ENCODE assay signal across 18 mouse cellular contexts in the genomic region with DNA sequence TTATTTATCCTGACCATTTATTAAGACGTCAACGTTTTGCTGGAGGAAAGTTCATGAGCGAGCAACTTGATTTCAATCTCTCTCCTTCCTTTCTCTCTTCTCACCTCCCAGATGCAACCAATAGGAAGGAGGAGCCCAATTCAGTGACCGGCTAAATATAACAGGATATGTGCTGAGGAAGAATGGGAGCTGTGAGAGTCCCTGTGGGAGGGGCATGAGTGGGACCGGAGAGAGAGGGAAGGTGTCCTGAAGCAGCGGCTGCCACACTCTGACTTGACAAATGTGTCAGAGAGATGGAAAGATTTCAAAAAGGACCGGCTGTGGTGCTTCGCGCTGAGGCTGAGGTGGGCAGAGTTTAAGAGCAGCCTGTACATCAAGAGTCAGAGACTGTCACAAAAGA. TPM values are rescaled to one million over a fixed set of nuclear protein-coding genes. Genes with fewer than 3 reads are reported as not detected.
A peak's percentile ranks its signal among the peaks of the same experiment; 100 is the strongest.
DNase-seq lines count a peak whose midpoint lies in the region; ATAC-seq and TF ChIP-seq lines count a peak whose summit lies in the region.
"Had no signal": no experiment of that assay in that cellular context is flagged by ENCODE, and none has a peak within 500 bp of the region (broad histone marks: within the 10 kb centered on the region; RNA-seq: fewer than 3 reads in every experiment).

No protein-coding gene starts in this region.

- no peak for TF ChIP-seq EP300 in heart, adult 2 months (IDR thresholded peaks at IDR 0.05; ENCODE audit: insufficient read depth, low read depth, low read length)

- WGBS in heart, embryonic 15.5 days: 49% methylated on average over 9 of the region's 9 CpGs
- 36% methylated on average over 9 of the region's 9 CpGs for WGBS in heart, adult 2 months
- WGBS in bone marrow, adult 2 months: 23% methylated on average over 9 of the region's 9 CpGs
- 53% methylated on average over 9 of the region's 9 CpGs for WGBS in small intestine, adult 2 months

- 0 out of 2 replicates have a peak, but pooled peaks cover 3% of the 10 kb centered on the region for H3K4me1 ChIP-seq in heart, embryonic 15.5 days (replicated peaks)
- no peaks in the 10 kb centered on the region for H3K4me1 ChIP-seq in heart, adult 2 months (ENCODE audit: control insufficient read depth, insufficient read depth, low read length)
- peaks cover 18% of the 10 kb centered on the region for H3K4me1 ChIP-seq in bone marrow, adult 2 months (ENCODE audit: control insufficient read depth, insufficient read depth, low read length)
- peaks cover 3% of the 10 kb centered on the region; the same call in 1 of the 2 replicates for H3K4me1 ChIP-seq in small intestine, adult 2 months (ENCODE audit: control insufficient read depth, insufficient read depth, insufficient read length, low read length)
- H3K4me1 ChIP-seq: embryonic facial prominence, embryonic 12.5 days; stomach, embryonic 15.5 days had no signal

- H3K9ac ChIP-seq in heart, embryonic 15.5 days: no peak overlapping the region
- H3K9ac ChIP-seq in heart, adult 2 months (ENCODE audit: low read depth, low read length): no peak overlapping the region
- H3K9ac ChIP-seq: embryonic facial prominence, embryonic 12.5 days; hindbrain, embryonic 14.5 days; liver, embryonic 12.5 days; stomach, embryonic 15.5 days had no signal

- H3K27me3 ChIP-seq in heart, embryonic 15.5 days: peaks cover 13% of the 10 kb centered on the region
- H3K27me3 ChIP-seq in heart, adult 2 months (ENCODE audit: control insufficient read depth, insufficient read depth, low read length): no peaks in the 10 kb centered on the region
- H3K27me3 ChIP-seq in small intestine, adult 2 months (ENCODE audit: control insufficient read depth, insufficient read depth, low read length): no peaks in the 10 kb centered on the region
- H3K27me3 ChIP-seq: embryonic facial prominence, embryonic 12.5 days; stomach, embryonic 15.5 days had no signal

- intact Hi-C loops in heart, adult 2 months (cut with DNase I): no loop called here

- no peak for TF ChIP-seq CTCF in heart, adult 2 months (IDR thresholded peaks at IDR 0.05)
- no peak for TF ChIP-seq CTCF in bone marrow, adult 2 months (IDR thresholded peaks at IDR 0.05; ENCODE audit: control insufficient read depth, insufficient read depth, low read length)
- no peak for TF ChIP-seq CTCF in small intestine, adult 2 months (IDR thresholded peaks at IDR 0.05; ENCODE audit: extremely low read depth, insufficient read length, insufficient replicate concordance, low read depth, low read length)

- H3K27ac ChIP-seq in heart, embryonic 15.5 days: no peak overlapping the region
- no peak overlapping the region for H3K27ac ChIP-seq in heart, adult 2 months
- peak overlapping the region; percentile 36 for H3K27ac ChIP-seq in bone marrow, adult 2 months (ENCODE audit: control insufficient read depth, insufficient read depth, low read depth, low read length, poor library complexity)
- H3K27ac ChIP-seq in small intestine, adult 2 months (ENCODE audit: insufficient read depth, low read depth, low read length): peak overlapping the region; percentile 14; the same call in 1 of the 2 replicates
- H3K27ac ChIP-seq: embryonic facial prominence, embryonic 12.5 days; hindbrain, embryonic 14.5 days; liver, embryonic 12.5 days; stomach, embryonic 15.5 days had no signal

- DNase-seq in heart, adult 2 months: no peak
- peak; percentile 75 for DNase-seq in right cerebral cortex, adult 18-20 months
- no peak for DNase-seq in right cerebral cortex, postnatal 4 days
- DNase-seq in cerebellum, postnatal 36 days: no peak
- DNase-seq: adrenal gland, postnatal 14 days; cerebellum, adult 11 months; heart, postnatal 10 days; kidney, postnatal 36 days; midbrain, embryonic 14.5 days had no signal

- no peak for TF ChIP-seq POLR2A in heart, adult 2 months (IDR thresholded peaks at IDR 0.05; ENCODE audit: insufficient read depth, low read depth, low read length)
- TF ChIP-seq POLR2A in bone marrow, adult 2 months (IDR thresholded peaks at IDR 0.05; ENCODE audit: borderline replicate concordance, control insufficient read depth, low read depth, low read length): no peak
- TF ChIP-seq POLR2A in small intestine, adult 2 months (IDR thresholded peaks at IDR 0.05; ENCODE audit: low read depth, low read length): no peak

- H3K9me3 ChIP-seq in heart, embryonic 15.5 days (replicated peaks): no peaks in the 10 kb centered on the region
- H3K9me3 ChIP-seq: embryonic facial prominence, embryonic 12.5 days; liver, embryonic 12.5 days; stomach, embryonic 15.5 days had no signal

- H3K79me2 ChIP-seq in heart, adult 2 months (replicated peaks; ENCODE audit: control insufficient read depth, insufficient read depth, low read length): no peaks in the 10 kb centered on the region

- 0 out of 2 replicates have a peak overlapping the region, but pooled peaks have one; percentile 28 for H3K4me2 ChIP-seq in heart, embryonic 15.5 days
- H3K4me2 ChIP-seq: embryonic facial prominence, embryonic 12.5 days; hindbrain, embryonic 14.5 days; stomach, embryonic 15.5 days had no signal

- H3K4me3 ChIP-seq in heart, embryonic 15.5 days: no peak overlapping the region
- H3K4me3 ChIP-seq in heart, adult 2 months: no peak overlapping the region
- no peak overlapping the region for H3K4me3 ChIP-seq in bone marrow, adult 2 months (replicated peaks; ENCODE audit: control insufficient read depth, low read depth, low read length)
- H3K4me3 ChIP-seq in small intestine, adult 2 months (ENCODE audit: low read depth, low read length): no peak overlapping the region
- H3K4me3 ChIP-seq: embryonic facial prominence, embryonic 12.5 days; liver, embryonic 12.5 days; stomach, embryonic 15.5 days had no signal

- ATAC-seq in heart, embryonic 15.5 days (replicated peaks; ENCODE audit: insufficient number of reproducible peaks, insufficient read depth, low FRiP score, low read depth): no peak
- ATAC-seq: intestine, postnatal 0 days had no signal

- H3K36me3 ChIP-seq in heart, embryonic 15.5 days: no peaks in the 10 kb centered on the region
- H3K36me3 ChIP-seq in heart, adult 2 months (ENCODE audit: control insufficient read depth, insufficient read depth, low read length): no peaks in the 10 kb centered on the region
- no peaks in the 10 kb centered on the region for H3K36me3 ChIP-seq in small intestine, adult 2 months (ENCODE audit: control insufficient read depth, insufficient read depth, low read length)
- H3K36me3 ChIP-seq: embryonic facial prominence, embryonic 12.5 days; liver, embryonic 12.5 days; stomach, embryonic 15.5 days had no signal

RNA-seq across cellular contexts. Expression of a gene that starts 2.6 kb away (rescaled TPM):
- 3.5 and 4.7 TPM in 2 replicates for polyA plus RNA-seq in heart, embryonic 15.5 days (2015; fragmentation: Nextera tagmentation; extraction: Ambion mirVana)
- 1 to 10 TPM; 3.2 to 3.8 TPM for total RNA-seq in heart, adult 2 months (2021)
- polyA plus RNA-seq in heart, adult 2 months (2012; rRNA removed): 1.8 and 1.9 TPM in 2 replicates
- 9.9 and 24.4 TPM in 2 replicates for polyA plus RNA-seq in bone marrow, adult 2 months (2011; ENCODE audit: insufficient read depth, insufficient read length, low replicate concordance, missing spikeins)
- 0.85 and 1.9 TPM in 2 replicates for polyA plus RNA-seq in small intestine, adult 2 months (2012; rRNA removed)
- polyA plus RNA-seq: C2C12 had no signal

RNA-seq across cellular contexts. Expression of a gene that starts 54.9 kb away (rescaled TPM):
- 1.3 and 1.9 TPM in 2 replicates for polyA plus RNA-seq in heart, embryonic 15.5 days (2015; fragmentation: Nextera tagmentation; extraction: Ambion mirVana)
- under 1 TPM; 0.37 to 0.77 TPM for total RNA-seq in heart, adult 2 months (2021)
- 0.23 and 0.97 TPM in 2 replicates for polyA plus RNA-seq in heart, adult 2 months (2012; rRNA removed)
- 1.6 and 2.0 TPM in 2 replicates for polyA plus RNA-seq in bone marrow, adult 2 months (2011; ENCODE audit: insufficient read depth, insufficient read length, low replicate concordance, missing spikeins)
- polyA plus RNA-seq in small intestine, adult 2 months (2012; rRNA removed): 0.23 and 0.33 TPM in 2 replicates

Comparison
In these comparisons a context has a peak if more than half of its experiments do, and no peak if none do; other contexts are left out.
1. H3K27ac ChIP-seq: peak in bone marrow, adult 2 months (single experiment) and small intestine, adult 2 months (single experiment); none in heart, embryonic 15.5 days (single experiment) and heart, adult 2 months (single experiment).